Comparison of ENCODE assay signal across 14 mouse cellular contexts in the genomic region with DNA sequence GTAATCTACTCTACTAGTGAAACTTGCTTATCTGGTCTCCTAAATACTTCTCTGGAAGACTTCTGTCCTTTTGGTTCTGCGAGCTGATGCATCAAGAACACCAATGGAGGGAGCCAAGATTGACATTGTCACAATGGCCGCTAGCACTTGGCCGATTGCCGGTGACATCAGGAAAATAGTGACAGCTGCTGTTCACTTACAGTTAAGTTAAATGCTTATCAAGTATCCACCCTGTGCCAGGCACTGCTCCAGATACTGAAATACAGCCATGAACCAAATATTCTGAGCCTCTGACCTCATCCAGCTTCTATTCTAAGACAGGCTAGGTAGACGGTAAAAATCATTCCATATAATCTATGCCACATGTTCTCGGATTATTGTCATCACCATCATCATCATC.
DNase-seq lines count a peak whose midpoint lies in the region; ATAC-seq lines count a peak whose summit lies in the region.
"Had no signal": no experiment of that assay in that cellular context is flagged by ENCODE, and none has a peak within 500 bp of the region (broad histone marks: within the 10 kb centered on the region; RNA-seq: fewer than 3 reads in every experiment).

No protein-coding gene starts in this region.

- DNase-seq in heart, adult 18-20 months, result peak; percentile 84 to 89
- no peak for DNase-seq in limb, embryonic 10.5 days (ENCODE audit: low spot score)
- DNase-seq in thymus, postnatal 14 days, result no peak
- no peak for DNase-seq in urinary bladder, postnatal 25 days (ENCODE audit: low spot score)
- DNase-seq: cerebellum, adult 9-11 months; thymus, postnatal 25 days had no signal

- no peak for ATAC-seq in heart, embryonic 11.5 days (replicated peaks; ENCODE audit: insufficient number of reproducible peaks, low FRiP score, low TSS enrichment)
- ATAC-seq in erythroblast, adult 5-6 weeks (replicated peaks; ENCODE audit: low FRiP score, poor library complexity, severe bottlenecking), result peak; percentile 56
- no peak for ATAC-seq in heart, embryonic 12.5 days (ENCODE audit: insufficient number of reproducible peaks, low FRiP score)
- peak; percentile 74 for ATAC-seq in megakaryocyte progenitor cell, adult 5-6 weeks (replicated peaks; ENCODE audit: poor library complexity)
- ATAC-seq: forebrain, embryonic 14.5 days had no signal

- peaks cover 19% of the 10 kb centered on the region for H3K4me1 ChIP-seq in heart, embryonic 11.5 days (ENCODE audit: control insufficient read depth, insufficient read depth, low read length)
- H3K4me1 ChIP-seq in heart, embryonic 12.5 days (replicated peaks), result peaks cover 39% of the 10 kb centered on the region
- peaks cover 32% of the 10 kb centered on the region for H3K4me1 ChIP-seq in limb, embryonic 10.5 days

- no peak overlapping the region for H3K4me3 ChIP-seq in heart, embryonic 11.5 days (ENCODE audit: low read depth, low read length)
- no peak overlapping the region for H3K4me3 ChIP-seq in heart, embryonic 12.5 days
- H3K4me3 ChIP-seq in limb, embryonic 10.5 days, result no peak overlapping the region
- H3K4me3 ChIP-seq: embryonic facial prominence, embryonic 12.5 days; limb, embryonic 15.5 days; myocyte had no signal

- no peak overlapping the region for H3K4me2 ChIP-seq in heart, embryonic 11.5 days
- H3K4me2 ChIP-seq in heart, embryonic 12.5 days, result no peak overlapping the region
- H3K4me2 ChIP-seq: embryonic facial prominence, embryonic 12.5 days; limb, embryonic 15.5 days had no signal

- H3K27me3 ChIP-seq in heart, embryonic 11.5 days (ENCODE audit: control insufficient read depth, insufficient read depth, low read length), result no peaks in the 10 kb centered on the region
- H3K27me3 ChIP-seq in heart, embryonic 12.5 days (replicated peaks), result no peaks in the 10 kb centered on the region
- H3K27me3 ChIP-seq in limb, embryonic 10.5 days (ENCODE audit: low read depth, poor library complexity, severe bottlenecking), result no peaks in the 10 kb centered on the region
- H3K27me3 ChIP-seq: embryonic facial prominence, embryonic 12.5 days; limb, embryonic 15.5 days had no signal

- H3K36me3 ChIP-seq in heart, embryonic 11.5 days (ENCODE audit: control insufficient read depth, insufficient read depth, low read length), result peaks cover 8% of the 10 kb centered on the region
- H3K36me3 ChIP-seq in heart, embryonic 12.5 days, result peaks cover 35% of the 10 kb centered on the region
- peaks cover 37% of the 10 kb centered on the region for H3K36me3 ChIP-seq in limb, embryonic 10.5 days

- H3K9me3 ChIP-seq in heart, embryonic 11.5 days (replicated peaks; ENCODE audit: control insufficient read depth, low read length), result no peaks in the 10 kb centered on the region
- H3K9me3 ChIP-seq in heart, embryonic 12.5 days (replicated peaks), result no peaks in the 10 kb centered on the region
- H3K9me3 ChIP-seq in limb, embryonic 10.5 days (replicated peaks), result no peaks in the 10 kb centered on the region
- H3K9me3 ChIP-seq: embryonic facial prominence, embryonic 12.5 days; limb, embryonic 15.5 days had no signal

- WGBS in heart, embryonic 11.5 days (ENCODE audit: insufficient replicate concordance), result 86% methylated on average over 6 of the region's 6 CpGs
- 70% methylated on average over 6 of the region's 6 CpGs for WGBS in heart, embryonic 12.5 days
- WGBS in limb, embryonic 10.5 days, result 95% methylated on average over 6 of the region's 6 CpGs

- no peak overlapping the region for H3K27ac ChIP-seq in heart, embryonic 11.5 days (ENCODE audit: low read depth, low read length)
- H3K27ac ChIP-seq in heart, embryonic 12.5 days (ENCODE audit: poor library complexity, severe bottlenecking), result peak overlapping the region; percentile 3; the same call in 1 of the 2 replicates
- H3K27ac ChIP-seq in limb, embryonic 10.5 days, result no peak overlapping the region
- H3K27ac ChIP-seq: limb, embryonic 15.5 days had no signal

- H3K9ac ChIP-seq in heart, embryonic 11.5 days (ENCODE audit: low read depth, low read length), result no peak overlapping the region
- H3K9ac ChIP-seq in heart, embryonic 12.5 days, result no peak overlapping the region
- H3K9ac ChIP-seq: embryonic facial prominence, embryonic 12.5 days; limb, embryonic 15.5 days had no signal

Comparison
In these comparisons a context has a peak if more than half of its experiments do, and no peak if none do; other contexts are left out.
1. DNase-seq: peak in heart, adult 18-20 months (2 of 2); none in limb, embryonic 10.5 days (single experiment), thymus, postnatal 14 days (single experiment) and urinary bladder, postnatal 25 days (single experiment).
2. ATAC-seq: peak in erythroblast, adult 5-6 weeks (single experiment) and megakaryocyte progenitor cell, adult 5-6 weeks (single experiment); none in heart, embryonic 11.5 days (single experiment) and heart, embryonic 12.5 days (single experiment).